Mouse (Mus musculus): ENCODE measurements at regions not wholly inside any gene's neighbourhood (a gene's known extent, or its start where the extent isn't known, plus 50 kb on each side); places are given as distances from the start of the nearest gene placed in this dataset.

DNA sequence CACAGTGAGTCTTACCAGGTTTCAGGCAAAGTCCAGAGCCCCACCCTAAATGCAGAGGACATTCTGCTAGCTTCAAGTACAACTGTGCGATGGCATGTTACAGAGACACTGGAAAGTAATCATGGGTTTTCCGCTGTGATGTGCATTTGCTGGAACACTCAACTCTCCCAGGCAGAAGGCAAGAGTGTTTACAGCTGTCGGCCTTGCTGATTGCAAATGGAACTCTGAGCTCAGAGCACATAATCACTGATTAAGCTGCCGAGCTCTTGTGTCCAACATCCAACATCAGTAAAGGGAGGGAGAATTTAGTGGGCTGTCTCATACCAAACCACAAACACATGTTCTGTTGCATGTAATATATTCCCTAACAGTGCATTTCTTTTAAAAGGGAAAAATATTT lies 117.1 kb downstream of the Postn start:
- TF ChIP-seq POLR2A (IDR thresholded peaks at IDR 0.05; ENCODE audit: borderline replicate concordance, insufficient read depth, low read length) (no peak), CTCF (IDR thresholded peaks at IDR 0.05; ENCODE audit: borderline replicate concordance, insufficient read depth, low read depth, low read length) (no peak)

Data from cerebellum, adult 2 months (tissue).